16 mouse cellular contexts compared by ENCODE assay signal in the genomic region with DNA sequence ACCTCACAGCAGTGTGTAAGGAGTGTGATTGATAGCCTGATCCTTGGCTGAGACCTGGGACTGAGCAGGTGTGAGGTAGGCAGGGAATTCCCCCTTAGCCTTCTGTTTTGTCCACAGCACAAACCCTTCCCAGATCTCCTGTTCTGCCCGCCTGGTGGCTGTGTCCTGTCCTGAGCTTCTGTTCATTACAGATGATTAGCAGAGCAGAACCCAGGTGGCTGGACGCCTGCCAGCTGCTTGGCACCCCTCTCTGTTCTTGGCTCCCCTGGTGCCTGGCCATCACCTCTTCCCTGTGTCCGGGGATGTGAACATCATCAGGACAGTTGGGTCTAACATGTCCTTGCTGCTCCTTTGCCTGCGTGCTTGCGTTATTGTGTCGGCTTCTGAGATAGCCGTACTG.
DNase-seq lines count a peak whose midpoint lies in the region; ATAC-seq lines count a peak whose summit lies in the region.
"Had no signal": no experiment of that assay in that cellular context is flagged by ENCODE, and none has a peak within 500 bp of the region (broad histone marks: within the 10 kb centered on the region; RNA-seq: fewer than 3 reads in every experiment).

No protein-coding gene starts in this region.

- no peak overlapping the region for H3K4me3 ChIP-seq in hindbrain, embryonic 13.5 days
- H3K4me3 ChIP-seq in hindbrain, embryonic 14.5 days (replicated peaks; ENCODE audit: low read length): no peak overlapping the region
- no peak overlapping the region for H3K4me3 ChIP-seq in midbrain, embryonic 13.5 days (replicated peaks)

- no peak for DNase-seq in hindbrain, embryonic 14.5 days (ENCODE audit: low spot score)
- DNase-seq in A20 (ENCODE audit: low read depth, low spot score): peak; percentile 37
- DNase-seq in cerebellum, adult 11-12 months: peak; percentile 85
- peak; percentile 72 to 74 for DNase-seq in cerebellum, postnatal 36 days
- no peak for DNase-seq in natural killer cell, adult 2 months (ENCODE audit: low spot score in 2 of 2)
- DNase-seq in adrenal gland, postnatal 14 days: no peak
- DNase-seq: adrenal gland, adult 8-10 months; gastrocnemius, postnatal 14 days; heart, postnatal 10 days; layer of hippocampus, postnatal 36 days; lung, postnatal 36 days; right cerebral cortex, adult 18-20 months had no signal

- H3K4me1 ChIP-seq in hindbrain, embryonic 13.5 days (replicated peaks): peaks cover 17% of the 10 kb centered on the region
- 0 out of 2 replicates have a peak, but pooled peaks cover under 1% of the 10 kb centered on the region for H3K4me1 ChIP-seq in hindbrain, embryonic 14.5 days (replicated peaks; ENCODE audit: control insufficient read depth, insufficient read depth, low read length)
- peaks cover 4% of the 10 kb centered on the region for H3K4me1 ChIP-seq in midbrain, embryonic 13.5 days (replicated peaks)

- WGBS in hindbrain, embryonic 13.5 days: 78% methylated on average over 7 of the region's 7 CpGs
- WGBS in hindbrain, embryonic 14.5 days: 71% methylated on average over 7 of the region's 7 CpGs
- WGBS in midbrain, embryonic 13.5 days: 91% methylated on average over 7 of the region's 7 CpGs

- H3K9ac ChIP-seq in hindbrain, embryonic 13.5 days: no peak overlapping the region
- no peak overlapping the region for H3K9ac ChIP-seq in hindbrain, embryonic 14.5 days
- H3K9ac ChIP-seq in midbrain, embryonic 13.5 days (replicated peaks): no peak overlapping the region
- H3K9ac ChIP-seq: liver, embryonic 14.5 days had no signal

- no peaks in the 10 kb centered on the region for H3K9me3 ChIP-seq in hindbrain, embryonic 13.5 days
- H3K9me3 ChIP-seq in hindbrain, embryonic 14.5 days (ENCODE audit: control insufficient read depth, low read length): no peaks in the 10 kb centered on the region
- H3K9me3 ChIP-seq in midbrain, embryonic 13.5 days: no peaks in the 10 kb centered on the region

- H3K27me3 ChIP-seq in hindbrain, embryonic 13.5 days: no peaks in the 10 kb centered on the region
- no peaks in the 10 kb centered on the region for H3K27me3 ChIP-seq in hindbrain, embryonic 14.5 days (ENCODE audit: control insufficient read depth, insufficient read depth, low read length)
- no peaks in the 10 kb centered on the region for H3K27me3 ChIP-seq in midbrain, embryonic 13.5 days

- H3K27ac ChIP-seq in hindbrain, embryonic 13.5 days: peak overlapping the region; percentile 15; the same call in 1 of the 2 replicates
- no peak overlapping the region for H3K27ac ChIP-seq in hindbrain, embryonic 14.5 days
- no peak overlapping the region; the same call in 1 of the 2 replicates for H3K27ac ChIP-seq in midbrain, embryonic 13.5 days
- H3K27ac ChIP-seq: liver, embryonic 14.5 days had no signal

- peaks cover 92% of the 10 kb centered on the region for H3K36me3 ChIP-seq in hindbrain, embryonic 13.5 days
- H3K36me3 ChIP-seq in hindbrain, embryonic 14.5 days (replicated peaks; ENCODE audit: control insufficient read depth, insufficient read depth): peaks cover 84% of the 10 kb centered on the region
- H3K36me3 ChIP-seq in midbrain, embryonic 13.5 days: peaks cover 87% of the 10 kb centered on the region

- no peak for ATAC-seq in hindbrain, embryonic 13.5 days (ENCODE audit: low FRiP score)
- ATAC-seq in hindbrain, embryonic 14.5 days (ENCODE audit: low FRiP score): no peak
- ATAC-seq in midbrain, embryonic 13.5 days: no peak

- no peak overlapping the region for H3K4me2 ChIP-seq in hindbrain, embryonic 13.5 days
- no peak overlapping the region for H3K4me2 ChIP-seq in hindbrain, embryonic 14.5 days (replicated peaks)
- H3K4me2 ChIP-seq in midbrain, embryonic 13.5 days (replicated peaks): no peak overlapping the region
- H3K4me2 ChIP-seq: midbrain, embryonic 11.5 days had no signal

Comparison
In these comparisons a context has a peak if more than half of its experiments do, and no peak if none do; other contexts are left out.
1. DNase-seq: peak in A20 (single experiment), cerebellum, adult 11-12 months (single experiment) and cerebellum, postnatal 36 days (2 of 2); none in hindbrain, embryonic 14.5 days (single experiment), natural killer cell, adult 2 months (0 of 2) and adrenal gland, postnatal 14 days (single experiment).